Mouse (Mus musculus) midbrain, embryonic 10.5 days (tissue): ENCODE results near the gene Vwf. TPM values are rescaled to one million over a fixed set of nuclear protein-coding genes. Genes with fewer than 3 reads are reported as not detected.
A peak's percentile ranks its signal among the peaks of the same experiment; 100 is the strongest.

Experiments
- DNase-seq: peaks from one replicate; pipeline ENCODE4 v3.0.0-alpha.2; 2017; ENCODE audit warnings: low spot score
- H3K27ac ChIP-seq: fragments of 300-500 bp; sonication (generic); replicated peaks from 2 replicates; pipeline ENCODE4 v1.5.1; 2016; ENCODE audit warnings: mild to moderate bottlenecking
- H3K27me3 ChIP-seq: fragments of 300-500 bp; sonication (generic); 2 replicates; pipeline ENCODE4 v1.6.1; 2016; ENCODE audit warnings: low read depth, mild to moderate bottlenecking; ENCODE audit not compliant: poor library complexity, severe bottlenecking
- H3K36me3 ChIP-seq: fragments of 300-500 bp; sonication (generic); 2 replicates; pipeline ENCODE4 v1.6.1; 2016; ENCODE audit warnings: mild to moderate bottlenecking, moderate library complexity
- H3K4me1 ChIP-seq: fragments of 300-500 bp; sonication (generic); 2 replicates; pipeline ENCODE4 v1.6.1; 2016
- H3K4me3 ChIP-seq: fragments of 300-500 bp; sonication (generic); 2 replicates; pipeline ENCODE4 v1.5.1; 2016; ENCODE audit warnings: mild to moderate bottlenecking, moderate library complexity
- H3K9me3 ChIP-seq: fragments of 300-500 bp; sonication (generic); replicated peaks from 2 replicates; pipeline ENCODE4 v1.6.1; 2016; ENCODE audit warnings: mild to moderate bottlenecking
- WGBS: fragments of 180-500 bp; shearing (Covaris S2); methylation state at CpG from one replicate; pipeline ENCODE4 v1.1.7; 2016; 5-methylcytosine and 5-hydroxymethylcytosine counted together
- polyA plus RNA-seq: library from polyadenylated mRNA; unstranded; fragments of >200 nt; fragmentation: Nextera tagmentation; extraction: Ambion mirVana; gene quantifications from 2 replicates; pipeline ENCODE4 v1.2.1, GENCODE M21; 2016

Vwf gene
- polyA plus RNA-seq, 1 experiment from 2014 or later, result 5.8 TPM

DNA sequence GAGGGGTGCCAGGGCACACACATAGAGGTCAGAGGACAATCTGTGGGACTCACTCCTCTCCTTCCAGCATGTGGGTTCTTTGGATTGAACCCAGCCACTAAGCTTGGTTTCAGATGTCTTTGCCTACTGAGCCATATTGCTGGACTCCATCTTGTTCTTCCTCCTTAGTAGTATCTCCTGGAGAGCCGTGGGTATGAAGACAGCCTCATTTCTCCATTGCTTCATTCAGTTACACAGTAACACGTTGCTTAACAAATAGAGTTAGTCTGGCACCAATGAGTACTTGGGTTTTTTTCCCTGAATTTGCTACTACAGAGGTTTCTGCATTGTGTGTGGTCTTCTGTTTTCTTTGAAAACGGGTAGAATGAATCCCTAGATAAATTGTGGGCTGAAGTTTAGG lies 20.5 kb upstream of the Vwf start:
- no peak for DNase-seq
- no peaks in the 10 kb centered on the region for H3K9me3 ChIP-seq
- no peak overlapping the region for H3K4me3 ChIP-seq
- H3K4me1 ChIP-seq, result no peaks in the 10 kb centered on the region
- H3K27ac ChIP-seq, result no peak overlapping the region
- no peaks in the 10 kb centered on the region for H3K27me3 ChIP-seq
- 71% methylated on average over 3 of the region's 3 CpGs for WGBS
- H3K36me3 ChIP-seq, result no peaks in the 10 kb centered on the region

DNA sequence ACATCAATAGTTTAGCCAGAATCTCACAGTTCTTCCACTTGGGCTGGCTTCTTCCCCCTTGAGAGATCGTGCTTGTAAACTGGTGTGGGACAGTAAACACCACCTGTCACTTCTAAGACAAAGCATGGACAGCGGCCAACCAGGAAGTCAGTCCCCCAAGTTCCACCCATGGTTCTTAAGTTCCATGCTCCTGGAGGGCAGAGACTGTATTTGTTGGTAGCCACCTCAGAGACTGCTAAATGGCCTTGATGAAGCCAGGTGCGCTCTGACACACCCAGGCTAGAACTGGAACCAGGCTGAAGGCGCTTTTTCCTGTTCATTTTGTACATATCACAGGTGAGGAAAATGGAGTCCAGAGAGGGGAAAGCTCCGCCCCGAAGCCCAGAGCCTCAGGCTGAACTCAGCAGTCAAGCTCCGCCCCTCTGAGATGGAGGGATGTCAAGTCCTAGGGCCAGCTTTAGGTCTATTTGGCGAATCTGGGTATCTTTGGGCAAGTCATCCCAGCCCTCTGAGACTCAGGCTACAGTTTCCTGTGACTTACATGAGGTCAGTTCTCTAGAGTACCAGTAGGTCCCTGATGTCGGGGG lies 17.9 kb upstream of the Vwf start:
- no peak for DNase-seq
- Histone ChIP-seq H3K9me3 (no peaks in the 10 kb centered on the region), H3K27me3 (no peaks in the 10 kb centered on the region), H3K4me3 (no peak overlapping the region), H3K36me3 (no peaks in the 10 kb centered on the region), H3K4me1 (no peaks in the 10 kb centered on the region), H3K27ac (no peak overlapping the region)
- 83% methylated on average over 9 of the region's 9 CpGs for WGBS

DNA sequence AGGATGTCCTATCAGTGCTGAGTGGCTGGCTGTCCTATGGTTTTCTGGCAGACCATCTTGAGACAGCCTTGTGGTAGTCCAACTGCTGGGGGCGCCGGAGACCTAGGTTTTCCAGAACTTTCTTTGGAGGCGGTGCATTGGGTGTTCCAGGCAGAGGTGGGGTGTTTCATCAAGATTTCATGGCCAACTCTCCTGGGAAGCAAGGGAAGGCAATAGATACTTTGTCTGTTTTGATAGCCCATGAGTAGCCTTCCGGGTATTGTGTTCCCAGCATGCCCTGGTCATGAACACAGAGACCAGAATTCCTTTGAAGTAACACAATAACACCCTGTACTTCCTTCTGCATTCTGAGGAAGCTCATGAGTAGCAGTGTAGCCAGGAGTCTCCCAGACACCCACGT lies 17.1 kb upstream of the Vwf start:
- no peaks in the 10 kb centered on the region for H3K36me3 ChIP-seq
- WGBS, result 93% methylated on average over 5 of the region's 5 CpGs
- H3K4me3 ChIP-seq, result no peak overlapping the region
- H3K9me3 ChIP-seq, result no peaks in the 10 kb centered on the region
- H3K27me3 ChIP-seq, result no peaks in the 10 kb centered on the region
- H3K27ac ChIP-seq, result no peak overlapping the region
- no peaks in the 10 kb centered on the region for H3K4me1 ChIP-seq
- DNase-seq, result no peak

DNA sequence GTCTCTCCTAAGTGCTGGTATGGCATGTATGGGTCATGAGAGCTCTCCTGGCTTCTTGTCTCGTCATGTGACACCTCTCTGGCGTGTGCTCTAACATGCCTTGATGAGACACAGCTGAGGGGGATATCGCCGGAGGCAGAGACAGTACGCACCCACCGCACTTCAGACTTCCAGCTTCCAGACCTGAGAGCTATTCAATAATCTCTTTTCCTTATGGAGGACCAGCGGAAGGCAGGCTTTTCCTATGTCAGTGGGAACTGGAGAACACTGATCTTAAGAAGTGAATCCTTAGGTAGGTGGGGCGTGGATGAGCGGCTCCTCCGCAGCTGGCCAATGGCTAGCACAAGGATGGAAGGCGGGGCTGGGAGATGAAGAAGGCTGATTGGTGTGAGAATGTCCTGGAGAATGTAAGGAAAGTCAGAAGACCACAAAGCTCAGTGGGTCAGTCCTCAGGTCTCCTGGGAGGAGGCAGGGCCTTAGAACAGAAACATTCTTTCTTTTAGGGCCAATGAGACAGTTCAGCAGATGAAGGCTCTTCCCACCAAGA lies 13.4 kb upstream of the Vwf start:
- Histone ChIP-seq H3K27me3 (no peaks in the 10 kb centered on the region), H3K36me3 (no peaks in the 10 kb centered on the region), H3K4me1 (no peaks in the 10 kb centered on the region), H3K4me3 (no peak overlapping the region), H3K9me3 (no peaks in the 10 kb centered on the region), H3K27ac (no peak overlapping the region)
- 89% methylated on average over 11 of the region's 11 CpGs for WGBS
- no peak for DNase-seq

DNA sequence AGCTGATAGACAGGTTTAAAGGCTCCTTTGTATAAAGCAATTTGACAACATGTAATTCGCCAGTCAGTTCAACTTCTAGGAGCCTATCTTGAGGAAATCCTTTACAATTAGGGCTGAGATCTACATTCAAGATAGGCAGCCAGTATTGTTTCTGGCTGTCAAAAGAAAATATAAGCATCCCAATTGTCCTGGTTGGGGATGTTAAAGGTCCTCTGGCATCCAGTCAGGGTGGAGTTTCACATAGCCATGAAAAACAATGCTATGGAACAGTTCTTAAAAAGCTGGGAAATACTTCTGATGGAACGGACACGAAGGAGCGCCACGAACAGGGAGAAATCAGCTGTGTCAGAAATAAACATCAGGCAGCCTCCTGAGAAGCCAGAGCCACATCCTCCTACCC lies 11.6 kb upstream of the Vwf start:
- Histone ChIP-seq H3K9me3 (no peaks in the 10 kb centered on the region), H3K27me3 (no peaks in the 10 kb centered on the region), H3K4me3 (no peak overlapping the region), H3K36me3 (no peaks in the 10 kb centered on the region), H3K27ac (no peak overlapping the region), H3K4me1 (no peaks in the 10 kb centered on the region)
- 86% methylated on average over 5 of the region's 5 CpGs for WGBS
- DNase-seq, result no peak

DNA sequence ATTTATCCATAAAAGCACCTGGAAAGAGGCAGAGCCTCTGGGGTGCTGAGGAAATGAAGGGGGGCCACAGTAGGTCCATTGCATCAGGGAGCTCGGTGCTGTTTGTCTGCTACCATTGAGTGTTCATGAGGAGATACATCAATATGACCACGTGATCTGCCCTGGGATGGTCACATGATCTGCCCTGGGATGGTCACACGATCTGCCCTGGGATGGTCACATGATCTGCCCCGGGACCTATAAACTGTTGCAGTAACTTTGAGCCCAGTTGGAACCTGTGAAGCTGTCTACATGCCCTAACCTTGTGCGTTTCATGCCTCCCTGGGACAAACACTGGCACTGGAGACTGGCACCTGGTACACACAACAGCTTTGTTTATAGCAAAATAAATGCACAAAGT lies 8.1 kb upstream of the Vwf start:
- WGBS, result 94% methylated on average over 5 of the region's 5 CpGs

DNA sequence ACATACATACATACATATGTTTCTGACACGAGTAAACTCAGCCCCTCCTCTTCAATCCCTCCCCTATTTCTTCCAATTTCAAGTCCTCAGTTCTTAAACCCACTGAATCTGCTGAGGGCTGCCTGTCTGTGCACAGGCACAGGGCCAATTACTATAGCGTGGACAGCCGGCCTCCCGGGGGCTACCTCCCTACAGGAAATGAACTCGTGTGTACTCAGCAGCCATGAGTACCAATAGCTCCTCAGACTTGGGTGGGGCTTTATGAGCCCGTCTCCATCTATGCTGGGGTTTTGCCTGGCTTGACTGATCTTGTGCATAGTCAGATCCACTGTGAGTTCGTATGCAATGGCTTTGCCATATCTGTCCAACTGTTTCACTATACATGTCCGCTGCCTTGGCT lies 7.2 kb upstream of the Vwf start:
- H3K27me3 ChIP-seq, result no peaks in the 10 kb centered on the region
- DNase-seq, result no peak
- WGBS, result 88% methylated on average over 8 of the region's 8 CpGs

More for the DNA sequence above, 8.1 kb upstream of the Vwf start:
- Histone ChIP-seq H3K36me3 (no peaks in the 10 kb centered on the region), H3K27ac (no peak overlapping the region), H3K27me3 (no peaks in the 10 kb centered on the region), H3K4me3 (no peak overlapping the region), H3K4me1 (no peaks in the 10 kb centered on the region), H3K9me3 (no peaks in the 10 kb centered on the region)
- no peak for DNase-seq

DNA sequence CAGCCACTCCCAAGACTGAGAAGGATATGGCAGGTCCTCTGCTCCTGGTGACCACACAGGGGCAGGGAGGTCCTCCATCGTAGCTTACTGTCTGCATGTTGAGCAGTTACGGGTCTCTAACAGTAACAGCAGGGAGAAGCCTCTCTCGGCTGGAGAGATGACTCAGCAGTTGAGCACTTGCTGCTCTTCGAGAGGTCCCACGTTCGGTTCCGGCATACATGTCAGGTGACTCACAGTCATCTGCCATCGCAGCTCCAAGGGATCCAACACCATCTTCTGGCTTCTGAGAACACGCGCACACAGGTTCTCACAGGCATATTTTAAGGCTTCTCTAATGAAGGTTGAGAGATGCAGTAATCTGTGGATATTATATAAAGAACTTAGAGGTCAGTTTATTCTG lies 6.4 kb upstream of the Vwf start:
- Histone ChIP-seq H3K4me3 (no peak overlapping the region), H3K27me3 (no peaks in the 10 kb centered on the region), H3K4me1 (peaks cover 2% of the 10 kb centered on the region; the same call in 1 of the 2 replicates), H3K36me3 (no peaks in the 10 kb centered on the region), H3K9me3 (no peaks in the 10 kb centered on the region), H3K27ac (no peak overlapping the region)
- DNase-seq, result no peak
- 88% methylated on average over 10 of the region's 10 CpGs for WGBS

More for the DNA sequence above, 7.2 kb upstream of the Vwf start:
- no peaks in the 10 kb centered on the region for H3K9me3 ChIP-seq
- no peak overlapping the region for H3K27ac ChIP-seq
- no peaks in the 10 kb centered on the region for H3K36me3 ChIP-seq
- H3K4me3 ChIP-seq, result no peak overlapping the region
- H3K4me1 ChIP-seq, result peaks cover 2% of the 10 kb centered on the region; the same call in 1 of the 2 replicates

DNA sequence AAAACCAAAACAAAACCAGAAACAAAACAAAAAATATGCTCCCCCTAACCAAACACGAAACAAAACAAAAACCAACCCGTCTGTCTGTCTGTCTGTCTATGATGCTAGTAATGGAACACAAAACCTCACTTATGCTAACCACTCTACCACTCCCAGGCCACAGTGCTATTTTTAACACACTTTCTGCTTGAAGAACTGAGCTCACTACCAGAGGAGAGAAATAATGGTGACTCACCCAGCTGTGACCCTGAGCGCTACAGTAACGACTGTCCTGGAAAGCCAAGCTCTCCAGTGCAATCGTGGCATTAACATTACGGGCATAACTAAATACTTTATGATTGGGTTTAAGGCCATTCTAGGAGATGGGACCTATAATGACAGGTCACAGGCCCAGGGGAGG lies 5.7 kb upstream of the Vwf start:
- Histone ChIP-seq H3K4me1 (peaks cover 2% of the 10 kb centered on the region; the same call in 1 of the 2 replicates), H3K27ac (no peak overlapping the region), H3K4me3 (no peak overlapping the region), H3K9me3 (no peaks in the 10 kb centered on the region), H3K27me3 (no peaks in the 10 kb centered on the region), H3K36me3 (no peaks in the 10 kb centered on the region)
- DNase-seq, result no peak
- 91% methylated on average over 6 of the region's 6 CpGs for WGBS

DNA sequence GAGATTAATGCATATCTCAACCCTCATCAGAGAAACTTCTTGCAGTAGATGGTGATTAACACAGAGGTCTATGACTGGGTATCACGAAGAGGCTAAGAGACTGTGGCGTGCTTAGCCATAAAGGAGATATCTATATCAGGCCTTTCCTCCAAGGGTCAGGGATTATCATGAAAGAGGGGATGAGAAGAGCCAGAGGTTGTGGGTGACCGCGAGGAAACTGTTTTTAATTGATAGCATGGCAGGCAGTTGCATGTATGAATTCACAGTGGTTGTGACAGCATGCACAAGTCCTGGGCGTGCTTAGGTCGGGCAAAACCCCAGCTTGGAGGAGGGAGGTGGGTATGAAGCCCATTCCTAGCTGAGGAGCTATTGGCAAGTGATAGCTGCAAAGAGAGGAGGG lies 5.3 kb upstream of the Vwf start:
- WGBS, result 89% methylated on average over 6 of the region's 6 CpGs
- Histone ChIP-seq H3K36me3 (no peaks in the 10 kb centered on the region), H3K27me3 (no peaks in the 10 kb centered on the region), H3K27ac (no peak overlapping the region), H3K4me1 (peaks cover 2% of the 10 kb centered on the region; the same call in 1 of the 2 replicates), H3K4me3 (no peak overlapping the region), H3K9me3 (no peaks in the 10 kb centered on the region)
- no peak for DNase-seq

DNA sequence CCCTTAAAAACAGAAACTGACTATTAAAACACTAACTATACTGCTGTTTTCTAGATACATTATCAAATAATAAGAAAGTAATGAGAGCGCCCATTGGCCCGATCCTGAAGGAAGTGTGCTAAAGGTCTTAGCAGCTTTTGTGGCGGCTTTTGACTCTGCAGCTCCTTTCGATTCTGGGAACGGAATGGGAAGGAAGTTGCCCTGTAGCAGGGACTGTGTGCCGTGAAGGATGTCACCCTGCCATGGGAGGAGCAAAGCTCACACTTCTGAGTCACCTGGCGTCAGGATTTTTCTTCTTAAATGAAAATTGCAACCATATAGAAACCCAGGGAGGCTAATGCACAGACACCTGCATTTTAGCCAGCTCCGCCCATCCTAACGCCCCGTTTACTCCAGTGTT lies 1.8 kb downstream of the Vwf start:
- Histone ChIP-seq H3K4me1 (peaks cover 2% of the 10 kb centered on the region; the same call in 1 of the 2 replicates), H3K27me3 (no peaks in the 10 kb centered on the region), H3K27ac (no peak overlapping the region), H3K4me3 (no peak overlapping the region), H3K36me3 (no peaks in the 10 kb centered on the region), H3K9me3 (no peaks in the 10 kb centered on the region)
- no peak for DNase-seq
- WGBS, result 82% methylated on average over 10 of the region's 10 CpGs

DNA sequence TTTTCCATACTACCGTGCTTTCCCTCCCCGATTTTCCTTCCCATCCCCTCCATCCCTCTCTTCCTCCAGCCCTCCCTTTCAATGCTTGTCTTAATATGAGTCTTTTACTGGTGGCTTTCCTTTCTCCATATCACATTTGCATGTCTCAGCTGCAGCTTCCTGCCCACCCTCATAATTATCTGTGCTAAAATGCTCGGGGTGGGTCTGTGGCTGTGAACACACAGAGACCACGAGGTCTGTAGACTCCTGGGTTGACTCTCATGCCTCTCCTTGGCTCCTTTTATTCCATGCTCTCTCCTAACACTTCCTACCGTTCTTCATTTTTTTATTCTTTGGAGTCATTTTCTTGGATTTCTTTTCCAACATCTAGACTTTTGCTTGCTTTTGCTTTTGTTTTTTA lies 3.6 kb downstream of the Vwf start:
- Histone ChIP-seq H3K9me3 (no peaks in the 10 kb centered on the region), H3K27me3 (no peaks in the 10 kb centered on the region), H3K4me3 (no peak overlapping the region), H3K4me1 (no peaks in the 10 kb centered on the region), H3K27ac (no peak overlapping the region), H3K36me3 (no peaks in the 10 kb centered on the region)
- WGBS, result 90% methylated on average over 5 of the region's 5 CpGs
- no peak for DNase-seq

DNA sequence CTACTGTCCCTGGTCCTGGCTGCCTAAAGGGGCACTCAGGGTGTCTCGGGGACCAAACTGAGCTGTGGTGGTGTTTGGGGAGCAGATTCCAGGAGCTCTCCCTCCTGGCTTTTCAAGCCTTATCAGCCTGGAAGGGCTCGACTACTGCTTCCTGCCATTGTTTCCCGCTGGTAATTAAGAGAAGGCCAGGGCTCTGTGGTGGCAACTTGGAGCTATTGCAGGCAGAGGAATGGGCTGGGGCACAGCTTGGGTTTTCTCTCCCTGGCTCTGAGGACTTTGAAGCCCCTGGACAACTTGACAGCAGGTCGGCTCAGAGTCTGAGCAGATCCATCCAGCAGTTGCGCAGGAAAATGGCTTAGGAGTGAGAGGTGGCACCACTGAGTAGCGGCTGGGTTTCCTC lies 6.2 kb downstream of the Vwf start:
- Histone ChIP-seq H3K27me3 (no peaks in the 10 kb centered on the region), H3K9me3 (no peaks in the 10 kb centered on the region), H3K36me3 (no peaks in the 10 kb centered on the region), H3K4me3 (no peak overlapping the region), H3K4me1 (no peaks in the 10 kb centered on the region), H3K27ac (0 out of 2 replicates have a peak overlapping the region, but pooled peaks have one; percentile 23)
- no peak for DNase-seq
- 74% methylated on average over 6 of the region's 6 CpGs for WGBS

DNA sequence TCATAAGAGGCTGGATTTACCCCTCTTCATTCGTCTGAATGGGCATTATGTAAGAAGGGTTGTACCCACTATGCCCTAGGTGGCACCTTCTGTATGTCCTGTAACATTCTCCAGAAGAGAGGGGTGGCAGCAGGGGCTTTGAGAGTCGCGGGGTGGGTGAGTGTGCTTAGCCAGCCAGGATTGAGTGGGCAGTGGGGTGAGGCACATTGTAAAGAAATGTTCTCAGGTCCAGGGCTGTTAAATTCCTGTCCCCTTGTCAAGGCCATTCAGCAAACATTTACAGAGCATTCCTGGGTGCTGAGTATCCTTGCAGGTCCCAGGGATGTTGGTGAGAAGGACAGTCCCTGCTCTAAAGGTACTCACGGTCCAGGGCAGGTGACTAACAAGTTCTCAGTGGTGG lies 7.0 kb downstream of the Vwf start:
- H3K9me3 ChIP-seq, result no peaks in the 10 kb centered on the region
- no peaks in the 10 kb centered on the region for H3K27me3 ChIP-seq
- no peak overlapping the region for H3K27ac ChIP-seq
- 92% methylated on average over 4 of the region's 4 CpGs for WGBS
- no peak overlapping the region for H3K4me3 ChIP-seq
- DNase-seq, result no peak
- H3K4me1 ChIP-seq, result no peaks in the 10 kb centered on the region
- H3K36me3 ChIP-seq, result no peaks in the 10 kb centered on the region
